In genomic region chr2:167949808-167950207, GRCm38 (mm10) we compare ENCODE assay signal across 14 mouse cellular contexts. TPM values are rescaled to one million over a fixed set of nuclear protein-coding genes. Genes with fewer than 3 reads are reported as not detected.
DNase-seq lines count a peak whose midpoint lies in the region; ATAC-seq and TF ChIP-seq lines count a peak whose summit lies in the region.
"Had no signal": no experiment of that assay in that cellular context is flagged by ENCODE, and none has a peak within 500 bp of the region (broad histone marks: within the 10 kb centered on the region; RNA-seq: fewer than 3 reads in every experiment).

No protein-coding gene starts in this region.

- no peaks in the 10 kb centered on the region for H3K36me3 ChIP-seq in heart, embryonic 11.5 days (ENCODE audit: control insufficient read depth, insufficient read depth, low read length)
- H3K36me3 ChIP-seq in C2C12 (ENCODE audit: control insufficient read depth, insufficient read depth), result no peaks in the 10 kb centered on the region
- H3K36me3 ChIP-seq: intestine, embryonic 15.5 days; midbrain, embryonic 12.5 days; stomach, embryonic 15.5 days had no signal

- intact Hi-C loops in left cerebral cortex, postnatal 14 days (cut with DNase I), result no loop called here

- no peaks in the 10 kb centered on the region for H3K27me3 ChIP-seq in heart, embryonic 11.5 days (ENCODE audit: control insufficient read depth, insufficient read depth, low read length)
- H3K27me3 ChIP-seq in C2C12 (ENCODE audit: control insufficient read depth, insufficient read depth, insufficient read length), result no peaks in the 10 kb centered on the region
- H3K27me3 ChIP-seq: intestine, embryonic 15.5 days; midbrain, embryonic 12.5 days; stomach, embryonic 15.5 days had no signal

- peaks cover 36% of the 10 kb centered on the region for H3K4me1 ChIP-seq in heart, embryonic 11.5 days (ENCODE audit: control insufficient read depth, insufficient read depth, low read length)

- H3K79me2 ChIP-seq in C2C12 (ENCODE audit: control insufficient read depth, insufficient read depth), result peaks cover 96% of the 10 kb centered on the region

- H3K9me3 ChIP-seq in heart, embryonic 11.5 days (replicated peaks; ENCODE audit: control insufficient read depth, low read length), result no peaks in the 10 kb centered on the region
- H3K9me3 ChIP-seq: forebrain, embryonic 10.5 days; intestine, embryonic 15.5 days; midbrain, embryonic 12.5 days; stomach, embryonic 15.5 days had no signal

- no peak for TF ChIP-seq CTCF in layer of hippocampus, adult 2 months (conservative IDR thresholded peaks at IDR 0.05)
- no peak for TF ChIP-seq CTCF in C2C12 (IDR thresholded peaks at IDR 0.05; ENCODE audit: control insufficient read depth, insufficient read depth, insufficient read length)

- no peak for ATAC-seq in heart, embryonic 11.5 days (replicated peaks; ENCODE audit: insufficient number of reproducible peaks, low FRiP score, low TSS enrichment)
- ATAC-seq in inflammation-experienced regulatory T-cells, adult 6 months, result peak; percentile 44
- ATAC-seq: intestine, embryonic 15.5 days had no signal

- H3ac ChIP-seq in C2C12 (ENCODE audit: control insufficient read depth, insufficient read length, low read depth), result peak overlapping the region; percentile 31

- no peak for DNase-seq in heart, adult 11 months
- DNase-seq in layer of hippocampus, adult 2 months (ENCODE audit: low spot score in 2 of 2), result no peak
- DNase-seq in layer of hippocampus, adult 11-12 months (ENCODE audit: low spot score), result no peak
- no peak for DNase-seq in left cerebral cortex, postnatal 14 days (ENCODE audit: low spot score in 2 of 2)
- no peak for DNase-seq in B cell, adult 2 months
- DNase-seq: gastrocnemius, postnatal 14 days; left cerebral cortex, postnatal 4 days had no signal

- H3K9ac ChIP-seq in heart, embryonic 11.5 days (ENCODE audit: low read depth, low read length), result peak overlapping the region; percentile 46; the same call in 1 of the 2 replicates
- H3K9ac ChIP-seq: intestine, embryonic 15.5 days; midbrain, embryonic 12.5 days; stomach, embryonic 15.5 days had no signal

- no peak overlapping the region; the same call in 1 of the 2 replicates for H3K27ac ChIP-seq in heart, embryonic 11.5 days (ENCODE audit: low read depth, low read length)
- peak overlapping the region; percentile 78 for H3K27ac ChIP-seq in layer of hippocampus, adult 2 months
- H3K27ac ChIP-seq: intestine, embryonic 15.5 days; midbrain, embryonic 12.5 days had no signal

- peaks cover 63% of the 10 kb centered on the region for H3K79me3 ChIP-seq in C2C12 (ENCODE audit: low read depth)

- 67% methylated on average over 2 of the region's 2 CpGs for WGBS in heart, embryonic 11.5 days (ENCODE audit: insufficient replicate concordance)

- no peak overlapping the region for H3K4me3 ChIP-seq in heart, embryonic 11.5 days (ENCODE audit: low read depth, low read length)
- no peak overlapping the region for H3K4me3 ChIP-seq in layer of hippocampus, adult 2 months
- no peak overlapping the region for H3K4me3 ChIP-seq in C2C12 (ENCODE audit: insufficient read depth, poor library complexity, severe bottlenecking)
- H3K4me3 ChIP-seq: forebrain, embryonic 10.5 days; intestine, embryonic 15.5 days; midbrain, embryonic 12.5 days; stomach, embryonic 15.5 days had no signal

- H3K4me2 ChIP-seq in heart, embryonic 11.5 days, result no peak overlapping the region
- H3K4me2 ChIP-seq: intestine, embryonic 15.5 days; midbrain, embryonic 12.5 days; stomach, embryonic 15.5 days had no signal

TF ChIP-seq in C2C12, 6 proteins besides CTCF, POLR2A, EP300 and RAD21:
- TF ChIP-seq CEBPB (IDR thresholded peaks at IDR 0.05; ENCODE audit: low read depth) (no peak), MYOG (IDR thresholded peaks at IDR 0.05; ENCODE audit: control insufficient read depth, extremely low read depth, insufficient read length) (no peak)

RNA-seq across cellular contexts. Expression of gene Ptpn1, which starts 18.0 kb away (rescaled TPM):
- 43.5 and 46.7 TPM in 2 replicates for polyA plus RNA-seq in heart, embryonic 11.5 days (2014; fragmentation: Nextera tagmentation; extraction: Ambion mirVana)
- 10 to 100 TPM; 56.3 to 64.4 TPM for total RNA-seq in layer of hippocampus, adult 2 months (2021)
- 64.6 TPM for polyA plus RNA-seq in C2C12 (2012; fragmentation: generic; extraction: Trizol)
- 100 to 1,000 TPM; 121 to 180 (median 127) TPM for polyA plus RNA-seq in inflammation-experienced regulatory T-cells, adult 6 months (2017; shearing (Covaris generic))
- total RNA-seq in left cerebral cortex, postnatal 14 days (2021), result 10 to 100 TPM; 62.3 to 66.7 TPM
